Mouse (Mus musculus) hindbrain, embryonic 12.5 days (tissue): ENCODE data around the gene Slfn5. TPM values are rescaled to one million over a fixed set of nuclear protein-coding genes. Genes with fewer than 3 reads are reported as not detected.
"Not testable (repeated sequence)": the region's sequence is repeated elsewhere in the genome, so short reads cannot be mapped to it uniquely, and the experiment has no call there.

Experiments
- ATAC-seq: fragments of 200-750 bp; cut with Nextera tagmentation; 2 replicates; pipeline ENCODE4 v1.8.0; 2017; ENCODE audit warnings: moderate TSS enrichment; ENCODE audit not compliant: low FRiP score
- H3K27ac ChIP-seq: fragments of 300-500 bp; sonication (generic); 2 replicates; pipeline ENCODE4 v1.5.1; 2016; ENCODE audit warnings: mild to moderate bottlenecking
- H3K27me3 ChIP-seq: fragments of 300-500 bp; sonication (generic); 2 replicates; pipeline ENCODE4 v1.6.1; 2016; ENCODE audit warnings: mild to moderate bottlenecking
- H3K36me3 ChIP-seq: fragments of 300-500 bp; sonication (generic); 2 replicates; pipeline ENCODE4 v1.6.1; 2016; ENCODE audit warnings: mild to moderate bottlenecking
- H3K4me1 ChIP-seq: fragments of 300-500 bp; sonication (generic); 2 replicates; pipeline ENCODE4 v1.6.1; 2016
- H3K4me2 ChIP-seq: fragments of 300-500 bp; sonication (generic); replicated peaks from 2 replicates; pipeline ENCODE4 v1.6.1; 2016; ENCODE audit warnings: mild to moderate bottlenecking
- H3K4me3 ChIP-seq: fragments of 300-500 bp; sonication (generic); 2 replicates; pipeline ENCODE4 v1.5.1; 2016; ENCODE audit warnings: mild to moderate bottlenecking
- H3K9ac ChIP-seq: fragments of 300-500 bp; sonication (generic); 2 replicates; pipeline ENCODE4 v1.6.1; 2016; ENCODE audit warnings: mild to moderate bottlenecking, moderate library complexity
- H3K9me3 ChIP-seq: fragments of 300-500 bp; sonication (generic); replicated peaks from 2 replicates; pipeline ENCODE4 v1.6.1; 2016; ENCODE audit warnings: mild to moderate bottlenecking
- WGBS: fragments of 180-500 bp; shearing (Covaris S2); methylation state at CpG from one replicate; pipeline ENCODE4 v1.1.7; 2016; 5-methylcytosine and 5-hydroxymethylcytosine counted together
- polyA plus RNA-seq: library from polyadenylated mRNA; unstranded; fragments of >200 nt; fragmentation: Nextera tagmentation; extraction: Ambion mirVana; gene quantifications from 2 replicates; pipeline ENCODE4 v1.2.1, GENCODE M21; 2016

Slfn5 gene
- polyA plus RNA-seq, 1 experiment from 2014 or later: 1.1 TPM

DNA sequence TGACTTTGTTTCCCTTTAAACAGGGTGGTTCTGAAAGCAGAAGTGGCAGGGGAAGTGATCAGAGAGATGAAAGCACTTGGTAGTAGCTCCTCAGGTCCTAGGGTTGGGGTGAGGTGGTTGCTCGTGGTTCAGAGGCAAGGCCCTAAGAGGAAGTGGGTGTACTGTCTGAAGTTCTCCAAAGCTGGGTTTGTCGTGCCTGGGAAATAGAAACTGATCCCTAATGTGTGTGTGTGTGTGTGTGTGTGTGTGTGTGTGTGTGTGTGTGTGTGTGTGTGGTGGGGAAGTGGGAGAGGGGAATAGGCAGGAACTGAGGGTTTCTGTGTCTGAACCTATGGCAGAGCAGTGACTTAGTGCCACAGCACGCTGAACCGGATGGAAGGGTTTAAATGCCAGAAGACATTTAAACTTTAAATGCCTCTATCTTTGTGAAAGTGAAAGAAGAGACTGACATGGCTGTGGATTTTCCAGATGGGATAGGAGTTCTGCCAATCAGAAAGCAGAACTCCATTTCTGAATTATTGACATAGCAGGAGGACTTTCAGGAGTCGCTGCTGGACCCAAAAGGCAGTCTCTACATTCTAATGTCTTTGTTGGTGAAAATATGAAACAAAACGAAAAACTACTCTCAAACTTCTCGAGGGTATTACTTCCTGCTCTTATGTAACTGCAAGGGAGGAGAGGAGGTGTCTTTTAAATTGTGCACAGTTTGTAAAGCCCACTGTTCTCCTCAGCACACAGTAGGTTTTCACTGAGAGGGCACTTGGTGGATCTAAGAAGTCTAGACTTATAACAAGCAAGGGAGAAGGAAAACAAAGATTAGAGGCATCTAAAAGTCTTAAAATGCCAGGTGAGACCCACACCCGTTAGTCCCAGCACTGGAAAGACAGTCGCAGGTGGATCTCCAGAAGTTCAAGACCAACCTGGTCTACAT, 1.7 kb downstream of the Slfn5 start:
- ATAC-seq: no peak
- no peak overlapping the region for H3K4me3 ChIP-seq
- H3K9me3 ChIP-seq: no peaks in the 10 kb centered on the region
- H3K4me2 ChIP-seq: no peak overlapping the region
- 69% methylated on average over 9 of the region's 9 CpGs for WGBS
- H3K36me3 ChIP-seq: no peaks in the 10 kb centered on the region
- peaks cover 49% of the 10 kb centered on the region for H3K27me3 ChIP-seq
- no peak overlapping the region for H3K9ac ChIP-seq
- H3K27ac ChIP-seq: no peak overlapping the region
- 0 out of 2 replicates have a peak, but pooled peaks cover 3% of the 10 kb centered on the region for H3K4me1 ChIP-seq

DNA sequence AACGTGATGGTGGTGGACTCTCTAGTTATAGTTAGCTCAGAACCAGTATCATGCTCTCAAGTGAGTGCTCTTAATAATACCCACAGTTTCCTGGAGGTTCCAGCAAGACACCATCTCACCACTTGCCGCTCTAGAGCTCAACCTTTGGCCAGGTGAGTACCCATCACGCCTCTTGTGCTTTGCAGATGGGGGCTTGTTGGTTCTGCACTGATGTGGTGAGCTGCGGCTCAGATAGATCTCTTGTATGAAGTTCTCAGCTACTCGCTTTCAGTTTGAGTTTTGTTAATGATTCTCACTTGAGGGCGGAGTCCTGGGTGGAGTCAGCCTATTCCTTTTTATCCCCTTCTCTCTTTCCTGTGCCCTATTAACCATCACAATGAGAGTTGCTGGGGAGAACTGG, 3.5 kb downstream of the Slfn5 start:
- Histone ChIP-seq H3K36me3 (no peaks in the 10 kb centered on the region), H3K4me1 (0 out of 2 replicates have a peak, but pooled peaks cover 3% of the 10 kb centered on the region), H3K27me3 (peaks cover 45% of the 10 kb centered on the region), H3K9me3 (no peaks in the 10 kb centered on the region), H3K27ac (no peak overlapping the region), H3K9ac (no peak overlapping the region), H3K4me3 (no peak overlapping the region), H3K4me2 (no peak overlapping the region)
- 71% methylated on average over 6 of the region's 6 CpGs for WGBS
- no peak for ATAC-seq

DNA sequence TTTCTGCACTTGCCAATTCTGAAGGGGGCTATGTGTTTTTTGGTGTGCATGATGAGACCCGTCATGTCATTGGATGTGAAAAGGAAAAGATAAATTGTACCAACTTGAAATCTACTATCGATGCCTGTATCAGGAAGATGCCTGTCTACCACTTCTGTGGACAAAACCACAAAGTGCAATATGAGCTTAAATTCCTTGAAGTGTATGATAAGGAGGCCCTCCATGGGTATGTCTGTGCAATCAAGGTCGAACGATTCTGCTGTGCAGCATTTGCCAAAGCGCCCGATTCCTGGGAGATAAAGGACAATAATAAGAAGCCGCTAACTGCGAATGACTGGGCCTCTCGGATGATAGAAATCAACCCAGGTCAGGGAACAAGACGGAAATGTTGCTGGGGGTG, 5.8 kb downstream of the Slfn5 start:
- Histone ChIP-seq H3K4me2 (no peak overlapping the region), H3K36me3 (no peaks in the 10 kb centered on the region), H3K4me1 (0 out of 2 replicates have a peak, but pooled peaks cover under 1% of the 10 kb centered on the region), H3K9me3 (no peaks in the 10 kb centered on the region), H3K27ac (no peak overlapping the region), H3K4me3 (no peak overlapping the region), H3K9ac (no peak overlapping the region), H3K27me3 (peaks cover 25% of the 10 kb centered on the region)
- WGBS: 76% methylated on average over 10 of the region's 10 CpGs
- ATAC-seq: no peak

DNA sequence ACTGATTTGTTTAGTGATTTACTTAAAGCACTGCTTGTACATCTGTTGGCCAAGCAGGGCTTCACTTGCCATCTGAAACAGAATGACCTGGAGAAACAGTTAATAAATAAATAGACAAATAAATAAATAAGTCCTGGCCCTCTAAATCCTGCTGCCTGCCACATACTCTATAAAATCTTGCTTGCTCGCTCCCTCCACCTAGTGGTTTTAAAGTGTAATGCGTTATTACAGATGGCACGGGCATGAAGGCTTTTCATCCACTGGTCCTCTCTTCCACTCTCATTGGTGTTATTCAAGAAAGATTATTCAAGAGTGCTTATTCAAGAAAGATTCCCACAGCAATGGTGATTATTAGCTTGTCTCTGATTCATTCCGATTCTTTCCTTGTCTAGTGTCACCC, 8.5 kb downstream of the Slfn5 start:
- H3K27me3 ChIP-seq: peaks cover 3% of the 10 kb centered on the region; the same call in 1 of the 2 replicates
- 21% methylated on average over 4 of the region's 4 CpGs for WGBS
- no peaks in the 10 kb centered on the region for H3K36me3 ChIP-seq
- no peak overlapping the region for H3K4me3 ChIP-seq
- H3K4me2 ChIP-seq: no peak overlapping the region
- no peaks in the 10 kb centered on the region for H3K4me1 ChIP-seq
- no peaks in the 10 kb centered on the region for H3K9me3 ChIP-seq
- ATAC-seq: no peak
- H3K9ac ChIP-seq: no peak overlapping the region
- H3K27ac ChIP-seq: no peak overlapping the region

DNA sequence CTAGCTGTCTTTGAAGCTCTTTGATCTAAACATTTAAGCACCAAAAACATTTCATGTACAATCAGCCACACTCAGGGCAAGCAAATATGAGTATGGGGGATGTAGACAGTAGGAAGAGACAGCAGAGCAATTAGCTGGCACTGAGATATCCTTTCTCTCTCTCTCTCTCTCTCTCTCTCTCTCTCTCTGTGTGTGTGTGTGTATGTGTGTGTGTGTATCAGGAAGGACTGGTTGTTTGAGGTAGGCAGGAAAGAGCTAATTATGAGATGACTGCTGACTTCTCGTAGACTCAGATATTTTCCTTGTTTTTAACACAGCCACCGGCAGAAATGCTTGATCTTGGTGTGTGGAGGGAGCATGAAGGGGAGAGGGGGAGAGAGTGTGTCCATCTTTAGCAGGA, 10.6 kb downstream of the Slfn5 start:
- 82% methylated on average over 2 of the region's 2 CpGs for WGBS
- Histone ChIP-seq H3K27ac (no peak overlapping the region), H3K27me3 (peaks cover 3% of the 10 kb centered on the region; the same call in 1 of the 2 replicates)

DNA sequence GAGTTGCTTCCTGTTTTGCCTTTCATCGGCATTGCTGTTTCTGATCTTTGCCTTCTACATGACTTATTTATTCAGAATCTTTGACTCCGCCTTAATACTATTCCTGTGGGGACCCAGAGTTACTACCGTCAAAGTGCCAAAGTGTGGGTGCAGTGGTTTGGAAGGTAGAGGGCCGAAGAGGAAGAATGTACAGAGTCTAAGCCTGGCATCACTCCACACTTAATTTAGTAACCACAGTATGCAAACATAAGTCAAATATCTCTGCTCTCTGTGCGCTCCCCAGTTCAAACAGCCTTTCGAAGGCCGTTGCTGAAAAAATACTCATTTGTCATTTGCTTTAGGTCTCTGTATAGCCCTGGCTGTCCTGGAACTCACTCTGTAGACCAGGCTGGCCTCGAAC, 11.1 kb downstream of the Slfn5 start:
- Histone ChIP-seq H3K4me1 (no peaks in the 10 kb centered on the region), H3K27me3 (peaks cover 3% of the 10 kb centered on the region; the same call in 1 of the 2 replicates), H3K4me2 (no peak overlapping the region), H3K4me3 (no peak overlapping the region), H3K9me3 (no peaks in the 10 kb centered on the region), H3K9ac (no peak overlapping the region), H3K36me3 (no peaks in the 10 kb centered on the region), H3K27ac (no peak overlapping the region)
- WGBS: 90% methylated on average over 8 of the region's 8 CpGs
- no peak for ATAC-seq

More for the DNA sequence above, 10.6 kb downstream of the Slfn5 start:
- no peaks in the 10 kb centered on the region for H3K4me1 ChIP-seq
- H3K4me3 ChIP-seq: no peak overlapping the region
- H3K4me2 ChIP-seq: no peak overlapping the region
- no peaks in the 10 kb centered on the region for H3K36me3 ChIP-seq
- no peaks in the 10 kb centered on the region for H3K9me3 ChIP-seq
- no peak for ATAC-seq
- H3K9ac ChIP-seq: no peak overlapping the region

DNA sequence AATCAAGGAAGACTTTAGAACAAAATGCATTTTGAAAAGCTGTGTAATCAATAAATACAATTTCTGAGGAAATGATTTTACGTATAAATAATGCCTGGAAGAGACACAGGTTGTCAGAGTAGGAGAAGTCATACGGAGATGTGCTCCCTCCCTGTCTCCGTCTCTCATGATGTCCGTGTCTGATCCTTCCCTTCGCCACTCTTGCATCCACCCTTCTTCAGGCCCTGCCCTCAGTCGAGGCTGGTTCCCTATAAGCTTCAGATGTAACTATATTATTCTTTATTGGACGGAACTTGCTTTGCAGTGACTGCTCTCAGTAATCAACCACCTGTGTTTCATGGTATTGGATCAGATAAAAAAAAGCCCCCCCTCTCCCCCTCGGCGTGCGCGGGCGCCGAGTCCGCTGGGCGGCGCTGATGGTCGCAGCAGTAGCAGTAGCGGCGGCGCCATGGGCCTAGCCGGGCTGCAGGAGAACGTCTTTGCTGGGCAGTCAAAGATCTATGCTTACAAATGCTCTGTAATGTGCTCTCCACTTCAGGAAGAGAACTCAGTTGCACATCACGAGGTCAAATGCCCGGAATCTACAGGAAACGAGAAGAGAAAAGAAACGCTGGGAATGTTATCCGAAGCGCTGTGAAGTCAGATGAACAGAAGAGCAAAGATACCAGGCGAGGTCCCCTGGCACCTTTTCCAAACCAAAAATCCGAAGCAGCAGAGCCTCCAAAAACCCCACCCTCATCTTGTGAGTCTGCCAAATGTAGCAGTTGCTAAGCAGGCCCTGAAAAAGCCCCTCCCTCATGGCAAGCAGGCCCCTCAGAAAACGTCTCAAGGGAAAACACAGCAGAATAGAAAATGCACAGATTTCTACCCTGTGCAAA, 19.8 kb downstream of the Slfn5 start:
- Histone ChIP-seq H3K27me3 (no peaks in the 10 kb centered on the region), H3K4me2 (peak overlapping the region; percentile 50), H3K9me3 (no peaks in the 10 kb centered on the region), H3K4me1 (peaks cover 5% of the 10 kb centered on the region; the same call in 1 of the 2 replicates), H3K4me3 (peak overlapping the region; percentile 25), H3K36me3 (no peaks in the 10 kb centered on the region), H3K27ac (no peak overlapping the region), H3K9ac (no peak overlapping the region)
- WGBS: 9% methylated on average over 31 of the region's 31 CpGs
- no peak for ATAC-seq

DNA sequence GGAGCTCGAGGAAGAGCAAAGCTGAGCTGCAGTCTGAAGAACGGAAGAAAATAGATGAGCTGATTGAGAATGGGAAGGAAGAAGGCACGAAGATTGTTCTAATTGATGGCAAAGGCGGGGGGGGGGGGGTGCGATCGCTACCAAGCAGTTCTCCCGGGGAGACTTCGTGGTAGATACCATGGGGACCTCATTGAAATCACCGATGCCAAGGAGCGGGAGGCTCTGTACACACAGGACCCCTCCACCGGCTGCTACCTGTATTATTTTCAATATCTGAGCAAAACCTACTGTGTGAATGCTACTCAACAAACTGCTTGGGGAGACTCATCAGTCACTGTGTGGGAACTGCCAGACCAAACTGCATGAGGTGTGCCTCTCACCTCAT, 20.4 kb downstream of the Slfn5 start:
- no peak overlapping the region for H3K27ac ChIP-seq

DNA sequence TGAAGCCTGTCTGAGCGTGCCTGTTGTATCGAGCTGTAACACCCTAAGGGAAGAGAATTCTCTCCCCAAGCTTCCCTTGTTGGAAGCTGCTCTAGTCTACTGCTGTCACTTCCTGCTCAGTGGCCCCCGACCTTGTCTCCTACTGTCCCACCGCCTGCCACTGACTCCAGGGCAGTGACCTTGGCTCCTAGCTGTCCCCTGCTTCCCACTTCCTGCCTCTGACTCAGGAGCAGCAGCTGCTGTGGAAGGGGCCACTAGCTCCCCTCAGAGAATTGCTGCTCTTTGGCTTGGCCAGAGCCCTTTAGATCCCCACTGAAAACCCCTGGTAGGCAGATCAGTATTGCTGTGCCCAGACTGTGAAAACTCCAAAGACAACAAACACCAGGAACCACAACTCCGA, 22.8 kb downstream of the Slfn5 start:
- H3K27ac ChIP-seq: no peak overlapping the region
- H3K9me3 ChIP-seq: no peaks in the 10 kb centered on the region
- H3K4me3 ChIP-seq: no peak overlapping the region
- 47% methylated on average over 5 of the region's 5 CpGs for WGBS
- ATAC-seq: no peak
- no peak overlapping the region for H3K9ac ChIP-seq
- peaks cover 5% of the 10 kb centered on the region; the same call in 1 of the 2 replicates for H3K4me1 ChIP-seq
- H3K4me2 ChIP-seq: no peak overlapping the region
- H3K36me3 ChIP-seq: no peaks in the 10 kb centered on the region
- no peaks in the 10 kb centered on the region for H3K27me3 ChIP-seq

More for the DNA sequence above, 20.4 kb downstream of the Slfn5 start:
- no peaks in the 10 kb centered on the region for H3K9me3 ChIP-seq
- ATAC-seq: no peak
- H3K4me1 ChIP-seq: peaks cover 5% of the 10 kb centered on the region; the same call in 1 of the 2 replicates
- H3K27me3 ChIP-seq: no peaks in the 10 kb centered on the region
- no peak overlapping the region for H3K9ac ChIP-seq
- H3K4me2 ChIP-seq: peak overlapping the region; percentile 50
- 72% methylated on average over 9 of the region's 11 CpGs for WGBS
- no peak overlapping the region for H3K4me3 ChIP-seq
- no peaks in the 10 kb centered on the region for H3K36me3 ChIP-seq

DNA sequence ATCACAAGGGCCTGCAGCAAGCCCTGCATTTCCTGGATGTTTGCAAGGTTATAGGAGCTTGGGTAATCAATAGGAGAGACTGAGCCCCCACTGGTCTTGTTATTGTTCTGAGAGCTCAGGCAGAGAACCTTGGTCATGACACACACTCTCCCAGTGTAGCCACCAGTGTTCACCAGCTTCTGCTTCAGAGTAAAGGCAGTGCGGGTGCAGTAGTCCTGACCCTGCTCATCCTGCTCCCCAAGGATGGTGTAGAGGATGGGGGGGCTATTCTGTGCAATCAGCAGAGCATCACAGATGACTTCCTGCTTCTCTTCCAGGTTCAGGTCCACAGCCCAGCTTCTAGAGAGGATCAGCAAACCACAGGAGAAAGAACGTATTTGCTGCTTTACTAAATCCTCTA, 31.3 kb downstream of the Slfn5 start:
- H3K9ac ChIP-seq, H3K4me1 ChIP-seq, H3K27ac ChIP-seq, H3K27me3 ChIP-seq, H3K4me3 ChIP-seq, H3K4me2 ChIP-seq, H3K9me3 ChIP-seq, H3K36me3 ChIP-seq, ATAC-seq: not testable (repeated sequence)
- 90% methylated on average over 2 of the region's 2 CpGs for WGBS

DNA sequence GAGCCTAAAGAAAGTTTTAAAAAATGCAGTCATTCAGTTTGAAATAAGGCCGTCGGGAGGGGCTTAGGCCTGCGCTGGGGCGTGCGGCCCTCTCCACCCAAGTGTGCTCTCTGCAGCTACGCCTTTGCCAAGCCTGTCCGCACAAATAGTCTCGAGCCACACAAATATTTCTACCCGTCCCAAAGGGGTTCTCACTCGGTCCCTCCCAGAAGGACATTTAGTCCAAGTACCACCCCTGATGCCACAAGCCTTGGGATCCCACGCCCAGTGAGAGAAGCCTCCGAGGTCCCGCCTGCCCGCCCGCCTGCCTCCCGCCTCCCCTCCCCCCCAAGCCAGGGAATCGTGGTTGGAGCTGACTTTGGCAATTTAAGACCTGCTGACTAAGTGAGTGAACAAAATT, 32.0 kb downstream of the Slfn5 start:
- no peak overlapping the region for H3K4me3 ChIP-seq
- H3K36me3 ChIP-seq: no peaks in the 10 kb centered on the region
- WGBS: 86% methylated on average over 17 of the region's 17 CpGs
- no peak overlapping the region for H3K4me2 ChIP-seq
- no peak for ATAC-seq
- H3K27ac ChIP-seq: no peak overlapping the region
- H3K27me3 ChIP-seq: no peaks in the 10 kb centered on the region
- no peak overlapping the region for H3K9ac ChIP-seq
- H3K4me1 ChIP-seq: no peaks in the 10 kb centered on the region
- no peaks in the 10 kb centered on the region for H3K9me3 ChIP-seq

DNA sequence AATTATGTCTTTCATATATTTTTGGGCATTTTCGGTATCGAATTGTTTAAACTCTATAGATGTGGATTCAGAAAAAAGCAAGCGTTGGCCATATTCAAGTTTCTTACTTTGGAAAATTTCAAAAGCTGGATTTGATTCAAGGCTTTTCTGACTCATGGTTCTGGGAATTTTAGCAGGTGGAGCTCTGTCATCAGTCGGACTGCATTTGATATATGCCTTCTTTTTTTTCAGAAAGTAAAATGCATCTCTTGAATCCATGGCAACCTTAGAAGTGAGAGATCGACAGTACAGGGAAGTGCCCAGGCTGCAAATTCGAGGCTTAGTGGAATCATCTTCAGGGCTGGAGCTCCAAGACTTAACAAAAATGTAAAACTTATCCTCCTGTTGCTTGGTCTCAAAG, 36.5 kb downstream of the Slfn5 start:
- no peak for ATAC-seq
- 87% methylated on average over 6 of the region's 6 CpGs for WGBS

More for the DNA sequence above, 36.5 kb downstream of the Slfn5 start:
- Histone ChIP-seq H3K27ac (no peak overlapping the region), H3K36me3 (no peaks in the 10 kb centered on the region), H3K4me2 (no peak overlapping the region), H3K4me3 (no peak overlapping the region), H3K9me3 (no peaks in the 10 kb centered on the region), H3K4me1 (peaks cover 11% of the 10 kb centered on the region), H3K9ac (no peak overlapping the region), H3K27me3 (0 out of 2 replicates have a peak, but pooled peaks cover 9% of the 10 kb centered on the region)
